Mouse (Mus musculus) heart, postnatal 0 days (tissue): Measurements from ENCODE around the gene Mrtfb.

Experiments
- CTCF ChIP-seq: IDR thresholded peaks from 2 replicates; pipeline ENCODE4 v1.5.1; 2016; ENCODE audit warnings: antibody characterized with exemption, control low read depth, low read depth
- EP300 ChIP-seq: IDR thresholded peaks from 2 replicates; pipeline ENCODE4 v1.6.1; 2016; ENCODE audit warnings: antibody characterized with exemption, low read depth

- TF ChIP-seq CTCF (no peak), EP300 (no peak)
Observed at GRCm38 (mm10) chr16:13269426-13269825, 13.1 kb downstream of the Mrtfb start.
